Mouse (Mus musculus): Measurements from ENCODE around the gene Synj1. TPM values are rescaled to one million over a fixed set of nuclear protein-coding genes. Genes with fewer than 3 reads are reported as not detected.

Synj1 gene
- polyA plus RNA-seq, 1 experiment from 2014 or later, result 20.5 TPM

Small RNA genes lying within 50 kb of the gene (microRNA-seq; reads per million reads assigned to microRNA genes)
- gene Gm22933 (ENCODE audit: borderline number of aligned reads), result not detected

Other genes starting within 250 kb of the Synj1 start
- gene Urb1, start 200.9 kb downstream of the Synj1 start, polyA plus RNA-seq (2014; fragmentation: Nextera tagmentation; extraction: Ambion mirVana), result 17.0 and 17.7 TPM in 2 replicates
- 0.25 and 0.55 TPM in 2 replicates for gene Eva1c, start 184.6 kb downstream of the Synj1 start, polyA plus RNA-seq (2014; fragmentation: Nextera tagmentation; extraction: Ambion mirVana)
- 62.5 and 72.1 TPM in 2 replicates for gene Cfap298, start 76.2 kb downstream of the Synj1 start, polyA plus RNA-seq (2014; fragmentation: Nextera tagmentation; extraction: Ambion mirVana)
- 54.1 and 61.1 TPM in 2 replicates for gene Paxbp1, start 33.2 kb upstream of the Synj1 start, polyA plus RNA-seq (2014; fragmentation: Nextera tagmentation; extraction: Ambion mirVana)
- not detected in 2 replicates for gene 4932438H23Rik, start 83.8 kb upstream of the Synj1 start, polyA plus RNA-seq (2014; fragmentation: Nextera tagmentation; extraction: Ambion mirVana)
- not detected in 2 replicates for gene Olig2, start 214.1 kb upstream of the Synj1 start, polyA plus RNA-seq (2014; fragmentation: Nextera tagmentation; extraction: Ambion mirVana)